Mouse (Mus musculus) olfactory bulb, adult 2 months (tissue): ENCODE measurements around the gene Ntng1.

Source experiments
- CTCF ChIP-seq: fragments of 200-500 bp; IDR thresholded peaks from 2 replicates; pipeline ENCODE4 v1.5.1; 2012; ENCODE audit warnings: low read depth, mild to moderate bottlenecking, low read length, moderate library complexity; ENCODE audit not compliant: insufficient read depth
- POLR2A ChIP-seq: fragments of 200-500 bp; IDR thresholded peaks from 2 replicates; pipeline ENCODE4 v1.6.1; 2012; ENCODE audit warnings: mild to moderate bottlenecking, low read depth, low read length, moderate library complexity; ENCODE audit not compliant: insufficient read depth

GRCm38 (mm10) chr3:110054125-110054524 lies 89.7 kb downstream of the Ntng1 start:
- TF ChIP-seq CTCF (no peak), POLR2A (no peak)
